Mouse (Mus musculus) C2C12 (cell line): ENCODE measurements at regions not wholly inside any gene's neighbourhood (a gene's known extent, or its start where the extent isn't known, plus 50 kb on each side); places are given as distances from the start of the nearest gene placed in this dataset.

ENCODE experiments used
- CEBPB ChIP-seq: IDR thresholded peaks from one replicate; pipeline ENCODE4 v1.6.1; 2011; ENCODE audit warnings: low read depth, mild to moderate bottlenecking, control low read depth, moderate library complexity
- CTCF ChIP-seq: IDR thresholded peaks from one replicate; pipeline ENCODE4 v1.5.1; 2011; ENCODE audit not compliant: control insufficient read depth, insufficient read depth, insufficient read length
- MAX ChIP-seq: IDR thresholded peaks from one replicate; pipeline ENCODE4 v1.6.1; 2011; ENCODE audit warnings: mild to moderate bottlenecking, control low read depth
- MYOD1 ChIP-seq: IDR thresholded peaks from one replicate; pipeline ENCODE4 v1.6.1; 2011; ENCODE audit warnings: low read depth; ENCODE audit not compliant: control insufficient read depth, insufficient read length
- MYOG ChIP-seq: IDR thresholded peaks from one replicate; pipeline ENCODE4 v1.6.1; 2011; ENCODE audit not compliant: control insufficient read depth, insufficient read length; ENCODE audit errors: extremely low read depth
- USF1 ChIP-seq: IDR thresholded peaks from one replicate; pipeline ENCODE4 v1.6.1; 2011; ENCODE audit warnings: low read depth, mild to moderate bottlenecking, control low read depth, moderate library complexity

DNA sequence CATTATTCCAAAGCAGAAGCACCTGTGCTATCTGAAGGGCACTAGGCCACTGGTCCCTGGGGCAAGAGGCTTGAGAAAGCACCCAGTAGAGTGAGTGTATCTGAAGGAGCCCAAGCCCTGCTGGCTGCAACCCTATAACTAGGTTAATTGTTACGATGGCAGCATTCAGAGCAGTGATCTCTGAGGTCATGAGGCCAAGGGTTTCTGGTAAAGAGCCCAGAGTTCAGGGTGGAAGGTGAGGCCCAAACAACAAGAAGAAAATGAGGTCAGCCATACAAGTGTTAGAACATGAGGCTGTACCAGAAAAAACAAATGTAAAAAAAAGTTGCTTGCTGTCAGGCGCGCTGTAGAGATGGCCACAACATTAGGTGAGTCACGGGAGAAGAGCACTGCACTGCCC, 53.5 kb upstream of the Adgrl2 start:
- TF ChIP-seq MAX = no peak
- TF ChIP-seq CTCF = no peak
- no peak for TF ChIP-seq MYOG
- no peak for TF ChIP-seq USF1
- no peak for TF ChIP-seq CEBPB
- TF ChIP-seq MYOD1 = no peak
